Mouse (Mus musculus) midbrain, postnatal 0 days (tissue): ENCODE data around the gene Fto. TPM values are rescaled to one million over a fixed set of nuclear protein-coding genes. Genes with fewer than 3 reads are reported as not detected.

Experiments used
- ATAC-seq: fragments of 200-750 bp; cut with Nextera tagmentation; 2 replicates; pipeline ENCODE4 v1.8.0; 2017; ENCODE audit warnings: moderate number of reproducible peaks, mild to moderate bottlenecking, moderate TSS enrichment, moderate library complexity; ENCODE audit not compliant: low FRiP score
- DNase-seq: peaks from one replicate; pipeline ENCODE4 v3.0.0-alpha.2; 2015; ENCODE audit warnings: low spot score
- H3K27ac ChIP-seq: fragments of 300-500 bp; sonication (generic); 2 replicates; pipeline ENCODE4 v1.5.1; 2014; ENCODE audit warnings: low read depth, mild to moderate bottlenecking, low read length, mixed read lengths
- H3K27me3 ChIP-seq: fragments of 300-500 bp; sonication (generic); 2 replicates; pipeline ENCODE4 v1.6.1; 2014; ENCODE audit warnings: low read length, control low read depth, mixed read lengths; ENCODE audit not compliant: insufficient read depth
- H3K36me3 ChIP-seq: fragments of 300-500 bp; sonication (generic); 2 replicates; pipeline ENCODE4 v1.6.1; 2014; ENCODE audit warnings: low read length, control low read depth, mixed read lengths; ENCODE audit not compliant: insufficient read depth
- H3K4me1 ChIP-seq: fragments of 300-500 bp; sonication (generic); 2 replicates; pipeline ENCODE4 v1.6.1; 2014; ENCODE audit warnings: mild to moderate bottlenecking, control low read depth, antibody characterized with exemption, low read length, mixed read lengths; ENCODE audit not compliant: insufficient read depth
- H3K4me2 ChIP-seq: fragments of 300-500 bp; sonication (generic); 2 replicates; pipeline ENCODE4 v1.6.1; 2014; ENCODE audit warnings: low read depth, mild to moderate bottlenecking, low read length, mixed read lengths; ENCODE audit not compliant: poor library complexity, severe bottlenecking
- H3K4me3 ChIP-seq: fragments of 300-500 bp; sonication (generic); 2 replicates; pipeline ENCODE4 v1.5.1; 2014; ENCODE audit warnings: low read depth, mild to moderate bottlenecking, low read length, moderate library complexity
- H3K9ac ChIP-seq: fragments of 300-500 bp; sonication (generic); replicated peaks from 2 replicates; pipeline ENCODE4 v1.6.1; 2014; ENCODE audit warnings: mild to moderate bottlenecking, low read length, moderate library complexity, mixed read lengths; ENCODE audit not compliant: poor library complexity, severe bottlenecking
- H3K9me3 ChIP-seq: fragments of 300-500 bp; sonication (generic); 2 replicates; pipeline ENCODE4 v1.6.1; 2016; ENCODE audit warnings: low read length, control low read depth
- CTCF ChIP-seq: IDR thresholded peaks from 2 replicates; pipeline ENCODE4 v1.5.1; 2016; ENCODE audit warnings: antibody characterized with exemption, mild to moderate bottlenecking
- WGBS: fragments of 180-500 bp; shearing (Covaris S2); extraction: QIAGEN DNeasy Blood & Tissue Kit; methylation state at CpG from one replicate; pipeline ENCODE4 v1.1.7; 2014; 5-methylcytosine and 5-hydroxymethylcytosine counted together
- polyA plus RNA-seq: library from polyadenylated mRNA; unstranded; fragments of >200 nt; fragmentation: Nextera tagmentation; extraction: Ambion mirVana; gene quantifications from 2 replicates; pipeline ENCODE4 v1.2.1, GENCODE M21; 2015
- total RNA-seq: library from RNA; depleted of rRNA; stranded (reverse); fragments of >200 nt; gene quantifications from 2 replicates; pipeline ENCODE4 v1.2.3, GENCODE M21; 2014

Fto gene
- total and polyA plus RNA-seq, 2 experiments from 2014 or later: 97.9 to 151 TPM

DNA sequence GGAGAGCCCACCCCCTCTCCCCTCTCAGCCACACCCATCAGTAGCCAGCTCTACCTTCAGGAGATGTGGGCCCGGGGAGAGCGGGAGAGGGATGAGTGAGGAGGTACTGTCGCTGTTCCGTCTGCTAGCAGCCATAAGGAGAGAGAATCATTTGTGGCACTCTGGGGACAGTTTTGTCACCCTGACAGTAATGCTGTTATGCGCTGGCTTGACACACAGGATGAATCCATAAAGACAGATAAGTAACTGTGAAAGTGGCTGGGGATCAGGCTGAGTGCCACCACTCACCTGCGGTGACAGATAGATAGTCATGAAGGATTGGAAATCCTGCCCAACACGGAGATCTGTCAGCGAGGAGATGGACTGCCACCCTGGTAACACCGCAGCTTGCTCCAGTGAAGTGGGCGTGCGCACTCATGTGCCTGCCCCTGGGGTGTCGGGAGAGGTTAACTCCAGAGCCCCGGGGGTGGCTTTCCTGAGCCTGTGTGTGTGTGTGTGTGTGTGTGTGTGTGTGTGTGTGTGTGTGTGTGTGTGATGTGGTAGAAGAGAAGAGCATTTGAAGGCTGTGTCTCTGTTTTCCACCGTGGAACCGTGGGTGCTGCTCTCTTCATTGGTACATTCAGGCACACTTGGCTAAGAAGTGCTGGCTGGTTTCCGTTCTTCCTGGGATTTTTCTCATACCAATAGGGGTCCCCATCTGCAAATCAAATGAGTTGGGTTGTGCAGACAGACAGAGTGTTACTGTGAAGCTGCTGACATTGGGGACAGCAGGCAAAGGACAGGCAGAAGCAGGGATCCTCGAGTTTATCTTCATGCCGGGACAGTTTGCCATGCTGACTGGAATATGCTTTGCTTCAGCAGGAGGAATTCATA is 312.6 kb downstream of the Fto start:
- Histone ChIP-seq H3K4me1 (peaks cover 8% of the 10 kb centered on the region; the same call in 1 of the 2 replicates), H3K4me2 (peak overlapping the region; percentile 29), H3K4me3 (no peak overlapping the region), H3K9me3 (no peaks in the 10 kb centered on the region), H3K9ac (no peak overlapping the region), H3K27me3 (no peaks in the 10 kb centered on the region), H3K36me3 (no peaks in the 10 kb centered on the region), H3K27ac (no peak overlapping the region)
- TF ChIP-seq CTCF: peak; percentile 60
- ATAC-seq (no peak), DNase-seq (peak; percentile 49)
- WGBS: 24% methylated on average over 18 of the region's 18 CpGs

- no peaks in the 10 kb centered on the region for H3K36me3 ChIP-seq
- no peaks in the 10 kb centered on the region for H3K27me3 ChIP-seq
- peaks cover 8% of the 10 kb centered on the region; the same call in 1 of the 2 replicates for H3K4me1 ChIP-seq
- H3K9me3 ChIP-seq: no peaks in the 10 kb centered on the region
- H3K27ac ChIP-seq: no peak overlapping the region
- DNase-seq (no peak), ATAC-seq (no peak)
- 32% methylated on average over 14 of the region's 14 CpGs for WGBS
- TF ChIP-seq CTCF: no peak
- no peak overlapping the region for H3K9ac ChIP-seq
- H3K4me2 ChIP-seq: no peak overlapping the region
- no peak overlapping the region for H3K4me3 ChIP-seq
These were observed 316.3 kb downstream of the Fto start for GRCm38 (mm10) chr8:91629594-91629993.

GRCm38 (mm10) chr8:91630320-91631033 is 317.2 kb downstream of the Fto start:
- no peaks in the 10 kb centered on the region for H3K36me3 ChIP-seq
- no peak overlapping the region for H3K9ac ChIP-seq
- WGBS: 55% methylated on average over 16 of the region's 16 CpGs
- no peak for ATAC-seq
- no peak for DNase-seq
- H3K4me3 ChIP-seq: no peak overlapping the region
- no peak overlapping the region for H3K27ac ChIP-seq
- no peak overlapping the region for H3K4me2 ChIP-seq
- H3K27me3 ChIP-seq: no peaks in the 10 kb centered on the region
- TF ChIP-seq CTCF: no peak
- no peaks in the 10 kb centered on the region for H3K9me3 ChIP-seq
- H3K4me1 ChIP-seq: peaks cover 8% of the 10 kb centered on the region; the same call in 1 of the 2 replicates

DNA sequence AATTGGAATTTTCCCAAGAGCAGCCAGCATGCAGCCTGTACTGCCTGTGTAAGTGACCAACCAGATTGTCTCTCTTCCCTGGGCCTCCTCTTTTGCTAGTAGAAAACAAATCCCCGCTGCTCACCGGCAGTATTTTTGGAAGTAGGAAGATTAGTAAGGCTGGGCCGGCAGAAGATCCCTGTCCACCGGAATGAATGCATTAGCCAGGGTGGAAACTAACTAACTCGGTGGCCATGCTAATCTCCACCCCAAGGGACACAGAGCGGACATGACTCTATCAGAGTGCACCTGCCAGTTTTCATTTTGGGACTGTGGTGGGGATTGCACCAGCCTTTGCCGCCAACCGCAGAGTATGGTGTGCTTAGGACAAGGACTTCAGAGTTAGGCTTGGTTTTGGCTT is 319.1 kb downstream of the Fto start:
- no peak for TF ChIP-seq CTCF
- Histone ChIP-seq H3K27ac (no peak overlapping the region), H3K4me1 (0 out of 2 replicates have a peak, but pooled peaks cover 8% of the 10 kb centered on the region), H3K9me3 (no peaks in the 10 kb centered on the region), H3K27me3 (no peaks in the 10 kb centered on the region), H3K4me3 (no peak overlapping the region), H3K9ac (no peak overlapping the region), H3K36me3 (no peaks in the 10 kb centered on the region), H3K4me2 (no peak overlapping the region)
- 45% methylated on average over 8 of the region's 8 CpGs for WGBS
- ATAC-seq (no peak), DNase-seq (no peak)

- Histone ChIP-seq H3K4me2 (no peak overlapping the region), H3K4me3 (no peak overlapping the region), H3K27ac (no peak overlapping the region), H3K36me3 (no peaks in the 10 kb centered on the region), H3K4me1 (no peaks in the 10 kb centered on the region), H3K9ac (no peak overlapping the region), H3K9me3 (no peaks in the 10 kb centered on the region), H3K27me3 (no peaks in the 10 kb centered on the region)
- DNase-seq (no peak), ATAC-seq (no peak)
- 96% methylated on average over 4 of the region's 4 CpGs for WGBS
- no peak for TF ChIP-seq CTCF
These were observed 322.1 kb downstream of the Fto start for GRCm38 (mm10) chr8:91635406-91635805.

DNA sequence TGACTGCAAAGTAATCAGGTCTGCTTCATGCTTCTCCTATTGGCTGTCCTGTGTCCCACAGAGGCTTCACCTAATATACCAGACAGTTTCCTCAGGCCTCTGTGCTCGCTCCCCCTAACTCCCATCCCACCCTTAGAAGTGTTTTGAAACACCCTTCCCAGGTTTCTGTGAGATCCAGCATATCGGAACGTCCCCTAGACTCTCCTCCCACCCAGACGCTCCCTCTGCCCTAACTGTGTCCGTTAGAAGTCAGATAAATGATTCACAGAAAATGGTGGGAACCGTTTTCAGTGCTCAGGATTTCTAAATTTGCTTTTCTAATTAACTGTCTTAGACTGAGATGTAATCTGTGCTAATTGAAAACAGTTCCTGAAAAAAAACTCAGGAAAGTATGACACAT is 323.6 kb downstream of the Fto start:
- H3K36me3 ChIP-seq: no peaks in the 10 kb centered on the region
- no peaks in the 10 kb centered on the region for H3K4me1 ChIP-seq
- no peak for TF ChIP-seq CTCF
- H3K9me3 ChIP-seq: no peaks in the 10 kb centered on the region
- H3K4me2 ChIP-seq: no peak overlapping the region
- DNase-seq: no peak
- no peaks in the 10 kb centered on the region for H3K27me3 ChIP-seq
- 80% methylated on average over 6 of the region's 6 CpGs for WGBS
- H3K27ac ChIP-seq: no peak overlapping the region
- H3K9ac ChIP-seq: no peak overlapping the region
- ATAC-seq: no peak
- H3K4me3 ChIP-seq: no peak overlapping the region
